Mouse (Mus musculus): ENCODE results near the gene Ascl5. TPM values are rescaled to one million over a fixed set of nuclear protein-coding genes. Genes with fewer than 3 reads are reported as not detected.
A peak's percentile ranks its signal among the peaks of the same experiment; 100 is the strongest.

Ascl5 gene
- total RNA-seq, 2 experiments from 2014 or later, result not detected

DNA sequence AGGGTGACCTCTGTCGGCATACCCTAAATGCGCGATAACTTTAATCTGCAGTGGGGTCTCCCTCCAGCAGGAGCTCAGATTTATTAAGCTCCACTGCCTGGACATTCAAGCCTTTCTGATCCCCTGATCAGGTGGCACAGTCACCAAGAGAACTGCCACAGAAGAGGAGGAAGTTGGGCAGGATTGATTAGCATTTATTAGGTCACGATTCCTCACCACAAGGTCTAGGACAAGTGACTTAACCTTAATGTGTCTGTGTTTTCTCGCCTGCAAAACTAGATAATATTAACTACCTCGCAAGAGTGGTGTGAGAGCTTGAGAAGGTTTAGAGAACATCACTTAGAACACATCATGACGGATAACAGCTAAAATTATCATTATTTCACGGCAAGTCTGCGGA, 2.7 kb upstream of the Ascl5 start:
- intact Hi-C loops (cut with DNase I), result no loop called here
- DNase-seq, result no peak

DNA sequence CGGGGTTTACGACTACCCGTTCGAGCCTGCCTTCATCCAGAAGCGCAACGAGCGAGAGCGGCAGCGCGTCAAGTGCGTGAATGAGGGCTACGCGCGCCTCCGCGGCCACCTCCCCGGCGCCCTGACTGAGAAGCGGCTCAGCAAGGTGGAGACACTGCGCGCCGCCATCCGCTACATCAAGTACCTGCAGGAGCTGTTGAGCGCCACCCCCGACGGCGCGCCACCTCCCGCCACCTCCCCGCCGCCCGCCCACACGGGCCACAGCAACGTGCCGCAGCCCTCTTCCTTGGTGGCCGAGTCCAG, 360 bp downstream of the Ascl5 start:
- intact Hi-C loops (cut with DNase I), result no loop called here
- DNase-seq, result no peak

- intact Hi-C loops (cut with DNase I), result no loop called here
Observed at GRCm38 (mm10) chr1:136051465-136051864, 861 bp downstream of the Ascl5 start.

DNA sequence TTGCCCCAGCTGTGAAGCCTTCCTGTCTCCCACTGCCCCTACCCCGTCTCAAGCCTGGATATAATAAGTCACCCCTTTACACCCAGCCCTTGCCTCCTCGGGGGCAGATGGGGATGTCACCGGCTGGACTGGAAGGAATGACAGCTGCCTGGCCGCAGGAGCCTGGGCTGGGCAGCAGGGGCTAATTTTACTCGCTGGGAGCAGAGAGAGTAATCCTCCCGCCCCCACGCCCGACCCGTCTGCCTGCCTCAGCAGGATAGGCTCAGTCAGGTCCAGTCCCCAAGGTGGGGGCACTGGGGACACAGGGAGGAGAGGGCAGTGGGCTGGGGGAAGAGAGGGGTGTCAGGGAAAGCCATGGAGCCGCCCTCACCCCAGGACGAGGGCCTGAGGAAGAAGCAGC, 1.9 kb downstream of the Ascl5 start, which contains the start of gene Cacna1s:
Gene Cacna1s (plus strand): TSS at position 204 of the 400 bp plus-strand sequence.
- intact Hi-C loops (cut with DNase I), result loop anchor here (1.0 kb wide), 1 partner anchor 24 kb away; no protein-coding TSS in a partner anchor
- peak; percentile 50 to 60 for DNase-seq

More at GRCm38 (mm10) chr1:136051465-136051864, 861 bp downstream of the Ascl5 start:
- DNase-seq, result peak; percentile 27 to 64

GRCm38 (mm10) chr1:136055771-136056170, 5.2 kb downstream of the Ascl5 start:
- DNase-seq, result no peak
- intact Hi-C loops (cut with DNase I), result no loop called here

- DNase-seq, result no peak
- intact Hi-C loops (cut with DNase I), result no loop called here
Observed at GRCm38 (mm10) chr1:136058594-136058993, 8.0 kb downstream of the Ascl5 start.

GRCm38 (mm10) chr1:136061041-136061789, 10.6 kb downstream of the Ascl5 start:
- intact Hi-C loops (cut with DNase I), result no loop called here
- peak; percentile 57 for DNase-seq

- DNase-seq, result no peak
- intact Hi-C loops (cut with DNase I), result no loop called here
Observed at GRCm38 (mm10) chr1:136061790-136062141, 11.2 kb downstream of the Ascl5 start.

- intact Hi-C loops (cut with DNase I), result no loop called here
- no peak for DNase-seq
Observed at GRCm38 (mm10) chr1:136063991-136064390, 13.4 kb downstream of the Ascl5 start.

DNA sequence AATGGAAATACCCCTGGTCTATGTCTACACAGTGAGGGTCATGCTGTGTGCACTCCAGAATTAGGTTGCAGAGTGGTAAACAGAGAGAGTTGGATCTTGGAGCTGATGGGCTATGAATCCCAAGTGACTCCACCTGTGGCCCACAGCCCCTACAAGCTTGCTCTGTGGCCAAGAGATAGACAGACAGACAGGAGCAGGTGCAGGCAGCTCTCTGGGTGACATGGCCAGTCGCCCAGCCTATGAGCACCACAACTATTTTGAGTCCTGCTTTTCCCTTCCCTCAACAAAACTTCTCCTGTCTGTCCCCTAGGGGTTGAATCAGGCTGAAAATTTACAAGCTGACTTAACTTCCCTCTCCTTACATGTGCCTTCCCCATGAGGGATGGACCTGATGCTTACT, 16.0 kb downstream of the Ascl5 start:
- DNase-seq, result peak; percentile 47 to 50
- intact Hi-C loops (cut with DNase I), result no loop called here

DNA sequence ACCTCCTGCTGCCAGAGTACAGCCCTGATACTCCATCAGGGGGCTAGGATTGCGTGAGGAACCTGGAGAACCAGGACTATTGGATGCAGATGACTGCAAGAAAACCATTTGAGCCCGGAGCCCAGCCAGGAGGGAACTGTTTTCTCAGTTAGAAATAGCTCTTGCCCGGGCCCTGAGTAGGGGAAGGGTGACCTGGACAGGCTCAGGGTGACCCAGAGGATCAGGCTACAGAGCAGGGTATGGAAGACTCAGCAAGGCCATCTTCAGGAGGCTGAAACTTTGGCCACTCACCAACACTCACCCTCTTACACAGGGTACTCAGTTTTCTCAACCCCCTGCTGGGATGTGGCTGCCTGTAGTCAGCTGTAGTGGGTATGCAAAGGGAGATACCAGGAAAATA, 17.0 kb downstream of the Ascl5 start:
- intact Hi-C loops (cut with DNase I), result no loop called here
- DNase-seq, result peak; percentile 39 to 51

DNA sequence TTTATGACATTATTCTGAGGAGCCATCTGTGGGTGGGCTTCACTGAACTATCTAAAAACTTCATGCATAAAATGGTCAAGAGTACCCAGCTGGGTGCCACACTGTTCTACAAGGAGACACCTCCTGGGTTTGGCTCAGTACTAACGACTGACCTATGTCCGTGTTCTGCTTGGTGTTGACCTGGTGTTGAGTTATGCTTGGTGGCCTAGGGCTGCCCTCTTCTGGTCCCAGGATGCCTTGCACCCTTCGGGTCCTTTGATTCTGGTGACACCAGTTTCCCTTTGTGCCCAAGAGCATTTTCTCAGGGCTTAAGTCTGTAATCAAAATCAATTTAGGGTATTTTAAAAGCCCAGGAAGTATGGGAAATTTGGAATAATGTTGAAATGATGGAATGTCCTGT, 25.5 kb downstream of the Ascl5 start:
- intact Hi-C loops (cut with DNase I), result loop anchor here (1.0 kb wide), 1 partner anchor 24 kb away; the partner anchor contains the start of gene Cacna1s
- peak; percentile 38 to 47 for DNase-seq

DNA sequence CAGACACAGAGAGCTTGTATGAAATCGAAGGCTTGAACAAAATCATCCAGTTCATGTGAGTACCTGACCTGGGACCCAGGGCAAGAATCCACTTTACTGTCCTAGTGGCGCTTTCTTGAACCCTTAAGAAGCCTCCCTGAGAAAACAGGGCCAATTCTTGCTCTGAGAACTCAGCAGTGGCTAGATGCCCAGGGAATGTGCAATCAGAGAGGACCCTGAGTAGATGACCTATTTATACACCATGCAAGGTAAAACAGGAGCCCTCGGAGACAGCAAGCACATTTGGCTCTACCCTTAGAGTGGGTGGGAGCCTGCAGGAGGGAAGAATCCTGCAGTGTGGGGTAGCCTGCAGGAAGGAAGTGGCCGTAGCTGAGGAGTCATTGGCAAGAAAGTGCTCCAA, 27.1 kb downstream of the Ascl5 start:
- DNase-seq, result peak in 1 of 2 experiments; percentile 36
- intact Hi-C loops (cut with DNase I), result no loop called here

GRCm38 (mm10) chr1:136081161-136081560, 30.6 kb downstream of the Ascl5 start:
- intact Hi-C loops (cut with DNase I), result no loop called here
- no peak for DNase-seq

DNA sequence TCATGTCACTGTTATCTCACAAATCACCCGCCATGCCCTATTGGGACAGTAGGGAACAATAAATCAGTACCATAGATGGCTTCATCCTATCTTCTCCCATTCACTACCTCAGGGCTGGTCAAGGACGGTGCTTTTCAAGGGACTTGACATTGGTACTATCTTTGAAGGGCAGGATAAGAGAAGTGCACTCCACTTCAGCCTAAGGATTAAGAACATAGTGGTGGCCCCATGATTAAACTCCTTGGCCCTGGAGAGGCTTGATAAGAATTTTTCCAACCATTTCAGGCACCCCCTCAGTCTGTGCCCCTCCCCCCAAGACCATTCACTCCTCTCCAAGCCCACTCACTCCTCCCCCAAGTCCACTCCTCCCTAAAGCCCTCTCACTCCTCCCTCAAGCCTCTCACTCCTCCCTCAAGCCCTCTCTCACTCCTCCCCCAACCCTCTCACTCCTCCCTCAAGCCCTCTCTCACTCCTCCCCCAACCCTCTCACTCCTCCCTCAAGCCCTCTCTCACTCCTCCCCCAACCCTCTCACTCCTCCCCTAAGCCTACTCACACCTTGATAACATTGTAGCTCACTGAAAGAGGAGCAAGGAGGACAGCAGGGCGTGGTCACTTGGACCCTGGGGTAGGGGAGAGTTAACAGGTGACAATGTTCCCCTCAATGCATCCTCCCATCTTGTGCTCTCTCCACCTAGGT, 35.5 kb downstream of the Ascl5 start:
- intact Hi-C loops (cut with DNase I), result no loop called here
- DNase-seq, result no peak

- intact Hi-C loops (cut with DNase I), result no loop called here
- no peak for DNase-seq
Observed at GRCm38 (mm10) chr1:136089368-136090165, 39.0 kb downstream of the Ascl5 start.

- intact Hi-C loops (cut with DNase I), result no loop called here
- no peak for DNase-seq
Observed at GRCm38 (mm10) chr1:136093726-136094125, 43.1 kb downstream of the Ascl5 start.

GRCm38 (mm10) chr1:136094807-136095206, 44.2 kb downstream of the Ascl5 start:
- intact Hi-C loops (cut with DNase I), result no loop called here
- no peak for DNase-seq
